Mouse (Mus musculus) hindbrain, embryonic 14.5 days (tissue): ENCODE measurements around the gene Sprr4. TPM values are rescaled to one million over a fixed set of nuclear protein-coding genes. Genes with fewer than 3 reads are reported as not detected.
"Not testable (repeated sequence)": the region's sequence is repeated elsewhere in the genome, so short reads cannot be mapped to it uniquely, and the experiment has no call there.

Experiments used
- ATAC-seq: fragments of 200-750 bp; cut with Nextera tagmentation; 2 replicates; pipeline ENCODE4 v1.8.0; 2017; ENCODE audit warnings: moderate number of reproducible peaks, mild to moderate bottlenecking, moderate TSS enrichment, moderate library complexity; ENCODE audit not compliant: low FRiP score
- DNase-seq: peaks from one replicate; pipeline ENCODE4 v3.0.0-alpha.2; 2015; ENCODE audit warnings: low spot score
- H3K27ac ChIP-seq: fragments of 300-500 bp; sonication (generic); 2 replicates; pipeline ENCODE4 v1.5.1; 2014; ENCODE audit warnings: mild to moderate bottlenecking, moderate library complexity
- H3K27me3 ChIP-seq: fragments of 300-500 bp; sonication (generic); 2 replicates; pipeline ENCODE4 v1.6.1; 2014; ENCODE audit warnings: mild to moderate bottlenecking, low read length, mixed read lengths; ENCODE audit not compliant: control insufficient read depth, insufficient read depth
- H3K36me3 ChIP-seq: fragments of 300-500 bp; sonication (generic); replicated peaks from 2 replicates; pipeline ENCODE4 v1.6.1; 2014; ENCODE audit not compliant: control insufficient read depth, insufficient read depth
- H3K4me1 ChIP-seq: fragments of 300-500 bp; sonication (generic); replicated peaks from 2 replicates; pipeline ENCODE4 v1.6.1; 2014; ENCODE audit warnings: antibody characterized with exemption, low read length, mixed read lengths; ENCODE audit not compliant: control insufficient read depth, insufficient read depth
- H3K4me2 ChIP-seq: fragments of 300-500 bp; sonication (generic); replicated peaks from 2 replicates; pipeline ENCODE4 v1.6.1; 2014; ENCODE audit warnings: mild to moderate bottlenecking, moderate library complexity
- H3K4me3 ChIP-seq: fragments of 300-500 bp; sonication (generic); replicated peaks from 2 replicates; pipeline ENCODE4 v1.5.1; 2014; ENCODE audit warnings: mild to moderate bottlenecking, low read length
- H3K9ac ChIP-seq: fragments of 300-500 bp; sonication (generic); 2 replicates; pipeline ENCODE4 v1.6.1; 2014
- H3K9me3 ChIP-seq: fragments of 300-500 bp; sonication (generic); 2 replicates; pipeline ENCODE4 v1.6.1; 2016; ENCODE audit warnings: low read length; ENCODE audit not compliant: control insufficient read depth
- WGBS: fragments of 180-500 bp; shearing (Covaris S2); extraction: QIAGEN DNeasy Blood & Tissue Kit; methylation state at CpG from one replicate; pipeline ENCODE4 v1.1.7; 2014; 5-methylcytosine and 5-hydroxymethylcytosine counted together
- polyA plus RNA-seq: library from polyadenylated mRNA; unstranded; fragments of >200 nt; fragmentation: Nextera tagmentation; extraction: Ambion mirVana; gene quantifications from 2 replicates; pipeline ENCODE4 v1.2.1, GENCODE M21; 2014

Gene Sprr4
- not detected in 2 replicates for polyA plus RNA-seq

- no peak for ATAC-seq
- no peaks in the 10 kb centered on the region for H3K9me3 ChIP-seq
- H3K9ac ChIP-seq: no peak within 1 kb of the TSS
- 100% methylated on average over 1 of the region's 1 CpGs for WGBS
- H3K27ac ChIP-seq: no peak within 1 kb of the TSS
- H3K36me3 ChIP-seq: no peaks in the 10 kb centered on the region
- no peak within 1 kb of the TSS for H3K4me2 ChIP-seq
- H3K4me3 ChIP-seq: no peak within 1 kb of the TSS
- no peaks in the 10 kb centered on the region for H3K27me3 ChIP-seq
- no peaks in the 10 kb centered on the region for H3K4me1 ChIP-seq
- no peak for DNase-seq
These were observed at the start of gene Sprr4 for GRCm38 (mm10) chr3:92500393-92500792. TSS of gene Sprr4 (minus strand) at chr3:92500493.

DNA sequence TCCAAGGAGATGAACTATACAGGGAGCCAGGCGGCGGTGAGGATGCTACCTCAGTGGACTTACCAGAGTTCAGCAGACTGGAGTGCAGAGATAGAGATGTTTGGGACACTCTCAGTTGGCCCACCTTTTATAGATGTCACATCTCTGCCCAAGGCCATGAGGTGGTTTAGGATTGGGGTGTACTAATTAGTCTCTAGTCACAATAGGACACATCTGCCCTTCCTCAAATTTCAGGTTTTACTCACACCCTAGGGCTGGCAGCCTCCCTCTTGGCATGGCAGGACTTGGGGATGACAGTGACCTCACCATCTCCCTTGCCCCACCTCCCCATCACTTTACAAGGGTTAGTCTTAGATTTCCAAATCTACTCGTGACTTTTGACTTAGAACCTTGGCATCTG, 34.1 kb upstream of the Sprr4 start, which contains the start of gene 2310046K23Rik:
2310046K23Rik (minus strand) TSS at position 101 of the 400 bp plus-strand sequence.
- 93% methylated on average over 3 of the region's 3 CpGs for WGBS
- no peak for ATAC-seq
- H3K27ac ChIP-seq: no peak within 1 kb of the TSS

DNA sequence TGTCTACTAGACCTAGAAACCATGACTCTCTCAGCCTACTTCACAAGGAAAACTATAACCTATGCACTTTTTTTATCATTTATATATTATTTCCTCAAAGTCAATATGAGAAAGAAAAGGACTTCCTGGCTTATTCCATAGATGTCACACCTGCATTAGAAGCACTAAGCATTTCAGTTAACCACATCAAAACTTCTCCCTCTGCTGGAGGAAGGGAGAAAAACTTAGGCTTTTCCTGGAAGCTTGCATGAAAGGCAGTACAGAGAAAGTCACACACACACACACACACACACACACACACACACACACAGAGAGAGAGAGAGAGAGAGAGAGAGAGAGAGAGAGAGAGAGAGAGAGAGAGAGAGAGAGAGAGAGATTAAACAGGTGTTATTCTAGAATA, 12.0 kb upstream of the Sprr4 start:
- no peaks in the 10 kb centered on the region for H3K9me3 ChIP-seq
- H3K4me2 ChIP-seq: no peak overlapping the region
- no peak overlapping the region for H3K9ac ChIP-seq
- ATAC-seq (no peak), DNase-seq (peak; percentile 36)
- no peaks in the 10 kb centered on the region for H3K4me1 ChIP-seq
- no peak overlapping the region for H3K27ac ChIP-seq
- no peaks in the 10 kb centered on the region for H3K36me3 ChIP-seq
- no peaks in the 10 kb centered on the region for H3K27me3 ChIP-seq
- H3K4me3 ChIP-seq: no peak overlapping the region

More for the DNA sequence above, 34.1 kb upstream of the Sprr4 start, which contains the start of gene 2310046K23Rik:
- H3K36me3 ChIP-seq: no peaks in the 10 kb centered on the region
- no peaks in the 10 kb centered on the region for H3K27me3 ChIP-seq
- H3K4me1 ChIP-seq: no peaks in the 10 kb centered on the region
- no peak within 1 kb of the TSS for H3K9ac ChIP-seq
- H3K9me3 ChIP-seq: no peaks in the 10 kb centered on the region
- no peak within 1 kb of the TSS for H3K4me3 ChIP-seq
- H3K4me2 ChIP-seq: no peak within 1 kb of the TSS
- no peak for DNase-seq

DNA sequence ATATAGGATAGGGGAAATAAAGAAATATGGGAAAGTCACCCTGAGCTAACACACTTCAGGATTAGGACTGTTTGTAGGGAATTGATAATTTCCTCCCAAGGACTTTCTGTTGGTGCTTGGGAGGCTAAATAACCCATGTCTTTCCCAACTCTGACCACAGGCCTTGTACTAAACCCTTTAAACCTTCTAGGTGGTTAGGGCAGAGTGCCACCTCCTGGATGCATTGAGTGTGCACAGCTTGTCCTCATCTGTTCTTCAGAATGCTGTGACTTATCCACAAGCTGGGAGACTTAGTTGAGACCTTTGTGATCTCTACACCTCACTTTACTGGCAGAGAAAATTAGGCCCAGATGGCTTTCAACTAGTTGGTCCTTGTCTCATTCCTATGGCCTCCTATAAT, 10.5 kb upstream of the Sprr4 start:
- no peak overlapping the region for H3K9ac ChIP-seq
- no peak overlapping the region for H3K4me3 ChIP-seq
- no peaks in the 10 kb centered on the region for H3K9me3 ChIP-seq
- ATAC-seq: no peak
- H3K36me3 ChIP-seq: no peaks in the 10 kb centered on the region
- DNase-seq: peak; percentile 30
- H3K27me3 ChIP-seq: no peaks in the 10 kb centered on the region
- H3K4me2 ChIP-seq: no peak overlapping the region
- no peaks in the 10 kb centered on the region for H3K4me1 ChIP-seq
- H3K27ac ChIP-seq: no peak overlapping the region

GRCm38 (mm10) chr3:92508185-92508584, 7.9 kb upstream of the Sprr4 start:
- Histone ChIP-seq H3K9ac (no peak overlapping the region), H3K4me2 (no peak overlapping the region), H3K36me3 (no peaks in the 10 kb centered on the region), H3K27me3 (no peaks in the 10 kb centered on the region), H3K9me3 (no peaks in the 10 kb centered on the region), H3K4me1 (no peaks in the 10 kb centered on the region), H3K27ac (no peak overlapping the region), H3K4me3 (no peak overlapping the region)
- no peak for ATAC-seq
- WGBS: 100% methylated on average over 1 of the region's 1 CpGs
- DNase-seq: no peak

DNA sequence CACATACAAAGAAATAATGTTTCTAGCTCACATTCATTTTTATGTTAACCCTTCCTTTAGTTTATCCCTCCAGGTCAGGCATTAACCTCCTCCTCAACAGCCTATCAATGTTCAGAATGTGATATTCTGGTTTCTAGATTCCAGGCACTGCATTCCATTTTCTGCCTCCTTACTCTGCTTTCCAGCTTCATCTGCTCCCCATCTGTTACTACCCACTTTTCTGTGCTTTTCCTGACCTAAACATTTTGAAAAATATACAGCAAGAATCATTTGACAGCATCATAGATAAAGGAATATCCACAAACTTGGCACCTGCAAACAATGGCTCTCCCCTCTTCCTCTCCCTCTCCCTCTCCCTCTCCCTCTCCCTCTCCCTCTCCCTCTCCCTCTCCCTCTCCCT, 3.2 kb upstream of the Sprr4 start:
- H3K4me2 ChIP-seq: no peak overlapping the region
- H3K36me3 ChIP-seq: no peaks in the 10 kb centered on the region
- H3K9ac ChIP-seq: no peak overlapping the region
- H3K4me1 ChIP-seq: no peaks in the 10 kb centered on the region
- H3K9me3 ChIP-seq: no peaks in the 10 kb centered on the region
- DNase-seq: no peak
- H3K27me3 ChIP-seq: no peaks in the 10 kb centered on the region
- ATAC-seq: no peak
- no peak overlapping the region for H3K4me3 ChIP-seq
- no peak overlapping the region for H3K27ac ChIP-seq

GRCm38 (mm10) chr3:92490262-92490661, 10.0 kb downstream of the Sprr4 start:
- not testable (repeated sequence) for ATAC-seq, H3K9ac ChIP-seq, H3K4me1 ChIP-seq, DNase-seq, H3K9me3 ChIP-seq, H3K27me3 ChIP-seq, H3K36me3 ChIP-seq, H3K4me2 ChIP-seq, H3K4me3 ChIP-seq, H3K27ac ChIP-seq

DNA sequence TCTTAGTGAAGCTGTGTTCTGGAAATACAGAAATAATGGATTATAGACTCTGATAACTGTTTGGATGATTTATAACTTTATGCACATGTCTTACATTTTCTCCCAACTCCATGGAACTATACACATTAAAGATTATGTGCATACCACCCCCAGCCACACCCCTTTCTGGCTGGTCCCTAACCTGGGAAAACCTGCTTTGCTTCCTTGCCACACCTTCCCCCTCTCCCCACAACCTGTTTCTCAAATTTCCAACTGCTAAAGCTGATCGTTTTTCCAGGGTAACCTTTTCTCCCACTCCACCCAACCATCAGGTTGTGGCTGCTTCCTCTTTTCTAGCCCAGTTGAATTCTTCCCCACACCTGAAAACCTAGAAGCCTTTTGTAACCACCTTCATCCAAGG, 14.0 kb downstream of the Sprr4 start:
- H3K9ac ChIP-seq: no peak overlapping the region
- ATAC-seq (no peak), DNase-seq (no peak)
- H3K27me3 ChIP-seq: no peaks in the 10 kb centered on the region
- H3K4me1 ChIP-seq: no peaks in the 10 kb centered on the region
- H3K27ac ChIP-seq: no peak overlapping the region
- H3K9me3 ChIP-seq: no peaks in the 10 kb centered on the region
- no peaks in the 10 kb centered on the region for H3K36me3 ChIP-seq
- no peak overlapping the region for H3K4me2 ChIP-seq
- 71% methylated on average over 1 of the region's 1 CpGs for WGBS
- H3K4me3 ChIP-seq: no peak overlapping the region

- Histone ChIP-seq H3K4me2 (no peak within 1 kb of the TSS), H3K27ac (no peak within 1 kb of the TSS), H3K4me3 (no peak within 1 kb of the TSS), H3K36me3 (no peaks in the 10 kb centered on the region), H3K9me3 (no peaks in the 10 kb centered on the region), H3K27me3 (no peaks in the 10 kb centered on the region), H3K9ac (no peak within 1 kb of the TSS), H3K4me1 (no peaks in the 10 kb centered on the region)
- ATAC-seq (no peak), DNase-seq (no peak)
These were observed 14.4 kb downstream of the Sprr4 start, which contains the start of gene Sprr1a for GRCm38 (mm10) chr3:92485863-92486262. TSS of gene Sprr1a (minus strand) at chr3:92485895.

DNA sequence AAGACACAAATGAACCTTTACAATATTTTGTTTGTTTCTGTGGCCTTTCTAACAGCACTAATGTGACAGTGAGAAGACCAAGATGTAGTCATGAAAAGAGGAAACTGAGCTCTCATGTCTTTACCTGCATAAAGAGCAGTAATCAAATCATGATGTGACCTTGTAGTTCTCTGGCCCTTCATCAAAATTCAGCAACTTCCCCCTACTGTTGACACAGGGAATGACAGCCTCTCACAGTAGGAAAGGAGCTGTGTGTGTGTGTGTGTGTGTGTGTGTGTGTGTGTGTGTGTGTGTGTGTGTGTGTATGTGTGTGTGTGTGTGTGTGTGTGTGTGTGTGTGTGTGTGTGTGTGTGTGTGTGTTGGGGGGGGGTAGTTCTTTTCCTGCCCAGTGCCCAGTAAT, 19.0 kb downstream of the Sprr4 start:
- H3K4me3 ChIP-seq, H3K4me2 ChIP-seq, H3K4me1 ChIP-seq, H3K27ac ChIP-seq, ATAC-seq, H3K9ac ChIP-seq, H3K36me3 ChIP-seq, H3K27me3 ChIP-seq, DNase-seq, H3K9me3 ChIP-seq: not testable (repeated sequence)
